Mouse (Mus musculus) neural tube, embryonic 14.5 days (tissue): Measurements from ENCODE around the gene Atp1a2. TPM values are rescaled to one million over a fixed set of nuclear protein-coding genes. Genes with fewer than 3 reads are reported as not detected.

ENCODE experiments used
- ATAC-seq: fragments of 200-750 bp; cut with Nextera tagmentation; 2 replicates; pipeline ENCODE4 v1.8.0; 2017; ENCODE audit warnings: low read depth, mild to moderate bottlenecking, moderate TSS enrichment, moderate library complexity
- H3K27ac ChIP-seq: fragments of 300-500 bp; sonication (generic); 2 replicates; pipeline ENCODE4 v1.5.1; 2014; ENCODE audit warnings: low read depth, mild to moderate bottlenecking, control low read depth, low read length, moderate library complexity, mixed read lengths
- H3K27me3 ChIP-seq: fragments of 300-500 bp; sonication (generic); 2 replicates; pipeline ENCODE4 v1.6.1; 2014; ENCODE audit warnings: low read length; ENCODE audit not compliant: control insufficient read depth, insufficient read depth
- H3K36me3 ChIP-seq: fragments of 300-500 bp; sonication (generic); 2 replicates; pipeline ENCODE4 v1.6.1; 2014; ENCODE audit warnings: low read length, mixed read lengths; ENCODE audit not compliant: control insufficient read depth, insufficient read depth
- H3K4me1 ChIP-seq: fragments of 300-500 bp; sonication (generic); 2 replicates; pipeline ENCODE4 v1.6.1; 2014; ENCODE audit warnings: low read length; ENCODE audit not compliant: control insufficient read depth, insufficient read depth
- H3K4me2 ChIP-seq: fragments of 300-500 bp; sonication (generic); 2 replicates; pipeline ENCODE4 v1.6.1; 2014; ENCODE audit warnings: mild to moderate bottlenecking, low read depth, low read length, control low read depth
- H3K4me3 ChIP-seq: fragments of 300-500 bp; sonication (generic); 2 replicates; pipeline ENCODE4 v1.5.1; 2014; ENCODE audit warnings: low read depth, low read length, control low read depth, mixed read lengths
- H3K9ac ChIP-seq: fragments of 300-500 bp; sonication (generic); replicated peaks from 2 replicates; pipeline ENCODE4 v1.6.1; 2014; ENCODE audit warnings: low read depth, mild to moderate bottlenecking, control low read depth, low read length, mixed read lengths
- H3K9me3 ChIP-seq: fragments of 300-500 bp; sonication (generic); 2 replicates; pipeline ENCODE4 v1.6.1; 2016; ENCODE audit warnings: low read length; ENCODE audit not compliant: control insufficient read depth
- WGBS: fragments of 180-500 bp; shearing (Covaris S2); extraction: QIAGEN DNeasy Blood & Tissue Kit; methylation state at CpG from one replicate; pipeline ENCODE4 v1.1.7; 2014; 5-methylcytosine and 5-hydroxymethylcytosine counted together
- polyA plus RNA-seq: library from polyadenylated mRNA; unstranded; fragments of >200 nt; fragmentation: Nextera tagmentation; extraction: Ambion mirVana; gene quantifications from 2 replicates; pipeline ENCODE4 v1.2.1, GENCODE M21; 2014

Gene Atp1a2
- polyA plus RNA-seq, result 23.6 and 27.9 TPM in 2 replicates

DNA sequence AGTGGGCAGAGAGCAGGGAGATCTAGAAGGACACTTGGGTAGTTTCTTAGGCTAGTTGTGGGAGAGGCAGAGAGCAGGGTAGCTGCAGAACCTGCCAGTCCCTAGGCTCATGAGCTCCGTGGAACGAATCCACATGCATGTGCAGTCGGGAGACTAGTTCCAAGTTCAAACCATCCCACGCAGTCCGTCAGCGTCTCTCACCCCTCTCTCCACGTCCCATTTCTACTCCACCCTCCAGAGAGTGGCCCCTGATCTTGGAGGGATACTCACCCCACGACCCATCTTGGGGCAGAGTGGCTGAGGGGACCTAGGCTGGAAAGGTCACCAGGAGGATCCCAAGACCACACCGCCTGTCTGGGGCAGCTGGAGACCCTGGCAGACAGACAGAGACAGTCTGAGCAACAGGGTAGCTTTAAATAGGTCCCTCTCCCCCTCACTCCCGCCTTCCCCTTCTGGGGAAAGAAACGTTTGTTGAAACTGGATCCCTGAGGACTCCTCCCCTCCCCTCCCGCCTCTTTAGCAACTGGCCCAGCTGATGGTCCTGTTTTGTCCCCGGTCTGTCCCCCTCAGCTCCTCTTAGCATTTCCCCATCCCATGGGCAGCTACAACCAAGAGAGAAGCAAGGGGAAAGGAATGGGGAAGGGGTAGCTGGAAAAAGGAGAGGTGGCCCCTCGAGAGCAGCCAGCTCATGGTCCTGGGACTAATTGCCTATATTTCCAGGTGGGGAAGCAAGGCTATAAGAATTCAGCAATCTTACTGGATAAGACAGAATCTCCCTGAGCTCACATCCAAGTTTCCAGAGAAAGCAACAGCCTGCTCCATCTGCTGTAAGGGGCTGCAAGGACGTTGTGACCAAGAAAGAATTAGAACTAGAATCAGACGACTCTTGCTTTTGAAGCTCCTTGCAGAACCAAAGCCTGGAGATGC lies at the start of gene Atp1a2:
Gene Atp1a2 (minus strand): TSS at position 454 of the 927 bp plus-strand sequence.
- peak within 1 kb of the TSS; percentile 39 for H3K9ac ChIP-seq
- peak; percentile 25; the same call in 1 of the 2 replicates for ATAC-seq
- no peaks in the 10 kb centered on the region for H3K27me3 ChIP-seq
- no peaks in the 10 kb centered on the region for H3K4me1 ChIP-seq
- H3K4me2 ChIP-seq, result peak within 1 kb of the TSS; percentile 38
- no peaks in the 10 kb centered on the region for H3K36me3 ChIP-seq
- H3K4me3 ChIP-seq, result peak within 1 kb of the TSS; percentile 26
- 9% methylated on average over 15 of the region's 16 CpGs for WGBS
- H3K27ac ChIP-seq, result peak within 1 kb of the TSS; percentile 72
- no peaks in the 10 kb centered on the region for H3K9me3 ChIP-seq

DNA sequence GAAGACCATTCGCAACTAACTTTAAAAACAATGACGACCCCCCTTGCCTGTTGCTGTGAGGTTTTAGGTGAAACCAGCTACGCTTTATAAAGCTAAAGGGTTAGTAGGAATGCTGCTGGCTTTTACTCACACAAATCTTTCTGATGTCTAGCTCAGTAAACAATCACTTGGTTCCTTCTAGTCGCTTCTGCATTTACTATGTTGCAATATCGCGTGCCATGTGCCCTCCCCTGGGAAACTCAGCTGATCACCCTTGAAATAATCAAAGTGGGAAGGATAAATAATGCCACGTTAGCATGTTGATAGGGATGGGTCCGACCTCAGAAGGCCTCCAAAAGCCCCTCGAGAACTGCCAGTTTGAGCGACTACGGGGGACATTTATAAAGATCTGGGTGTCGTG lies 49.5 kb upstream of the Atp1a2 start:
- WGBS, result 83% methylated on average over 12 of the region's 12 CpGs
- ATAC-seq, result no peak
- H3K27ac ChIP-seq, result no peak overlapping the region
- H3K9ac ChIP-seq, result no peak overlapping the region
- no peaks in the 10 kb centered on the region for H3K36me3 ChIP-seq
- peaks cover 5% of the 10 kb centered on the region for H3K4me1 ChIP-seq
- H3K27me3 ChIP-seq, result no peaks in the 10 kb centered on the region
- no peak overlapping the region for H3K4me3 ChIP-seq
- no peaks in the 10 kb centered on the region for H3K9me3 ChIP-seq
- H3K4me2 ChIP-seq, result no peak overlapping the region

DNA sequence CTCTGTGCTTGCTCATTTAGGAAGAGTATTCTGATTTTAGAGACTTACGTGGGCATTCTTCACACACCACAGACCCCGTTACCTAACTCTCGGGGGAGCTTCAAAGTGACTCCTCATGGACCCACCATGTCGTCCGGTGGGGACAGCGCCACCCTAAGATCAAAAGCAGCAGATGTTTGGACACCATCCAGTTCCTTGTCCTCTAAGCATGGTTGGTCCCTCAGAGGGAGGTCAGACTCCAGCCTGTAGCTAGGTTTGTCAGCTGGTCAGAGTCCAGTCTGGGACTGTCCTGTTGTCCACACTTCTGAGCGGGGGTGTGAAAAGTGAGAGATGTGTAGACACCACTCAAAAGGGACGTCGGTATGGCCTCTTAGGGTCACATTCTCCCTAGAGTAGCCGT lies 48.8 kb upstream of the Atp1a2 start:
- WGBS, result 83% methylated on average over 10 of the region's 10 CpGs
- H3K27ac ChIP-seq, result no peak overlapping the region
- ATAC-seq, result no peak

GRCm38 (mm10) chr1:172344820-172345219 lies 47.0 kb upstream of the Atp1a2 start:
- WGBS, result 89% methylated on average over 7 of the region's 7 CpGs
- Histone ChIP-seq H3K4me2 (no peak overlapping the region), H3K4me3 (no peak overlapping the region), H3K9me3 (no peaks in the 10 kb centered on the region), H3K27me3 (no peaks in the 10 kb centered on the region), H3K9ac (no peak overlapping the region), H3K4me1 (peaks cover 3% of the 10 kb centered on the region; the same call in 1 of the 2 replicates), H3K36me3 (no peaks in the 10 kb centered on the region), H3K27ac (no peak overlapping the region)
- no peak for ATAC-seq

More for the DNA sequence above, 48.8 kb upstream of the Atp1a2 start:
- no peak overlapping the region for H3K9ac ChIP-seq
- no peak overlapping the region for H3K4me3 ChIP-seq
- H3K4me2 ChIP-seq, result no peak overlapping the region
- H3K9me3 ChIP-seq, result no peaks in the 10 kb centered on the region
- H3K36me3 ChIP-seq, result no peaks in the 10 kb centered on the region
- no peaks in the 10 kb centered on the region for H3K27me3 ChIP-seq
- H3K4me1 ChIP-seq, result peaks cover 5% of the 10 kb centered on the region

- no peaks in the 10 kb centered on the region for H3K27me3 ChIP-seq
- WGBS, result 50% methylated on average over 3 of the region's 3 CpGs
- H3K4me2 ChIP-seq, result no peak overlapping the region; the same call in 1 of the 2 replicates
These were observed 46.0 kb upstream of the Atp1a2 start for GRCm38 (mm10) chr1:172343914-172344313.

DNA sequence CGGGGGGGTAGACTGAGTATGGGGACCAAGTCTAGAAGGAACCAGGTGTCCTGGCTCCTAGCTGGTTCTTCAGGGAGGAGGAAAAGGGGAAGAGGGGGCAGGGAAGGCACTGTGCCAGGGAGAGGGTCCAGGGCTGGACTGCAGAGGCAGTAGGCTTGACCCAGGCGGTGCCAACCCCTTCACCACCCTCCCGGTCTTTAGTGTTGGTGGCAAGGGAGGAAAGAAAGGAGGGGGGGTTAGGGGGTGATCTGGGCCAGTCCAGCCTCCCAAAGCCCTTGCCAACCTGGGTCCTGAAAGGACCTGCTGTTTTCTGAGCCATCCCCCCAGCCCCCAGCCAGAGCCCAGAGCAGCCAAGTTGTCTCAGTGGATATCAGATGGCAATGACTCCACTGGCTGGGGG lies 44.9 kb upstream of the Atp1a2 start:
- Histone ChIP-seq H3K4me1 (peaks cover 3% of the 10 kb centered on the region; the same call in 1 of the 2 replicates), H3K9ac (no peak overlapping the region), H3K9me3 (no peaks in the 10 kb centered on the region), H3K27ac (no peak overlapping the region; the same call in 1 of the 2 replicates), H3K4me2 (peak overlapping the region; percentile 53; the same call in 1 of the 2 replicates), H3K36me3 (no peaks in the 10 kb centered on the region), H3K4me3 (peak overlapping the region; percentile 32), H3K27me3 (no peaks in the 10 kb centered on the region)
- peak; percentile 71 for ATAC-seq
- 89% methylated on average over 3 of the region's 3 CpGs for WGBS

More at GRCm38 (mm10) chr1:172343914-172344313, 46.0 kb upstream of the Atp1a2 start:
- Histone ChIP-seq H3K36me3 (no peaks in the 10 kb centered on the region), H3K9me3 (no peaks in the 10 kb centered on the region), H3K4me3 (no peak overlapping the region), H3K4me1 (peaks cover 3% of the 10 kb centered on the region; the same call in 1 of the 2 replicates), H3K9ac (no peak overlapping the region), H3K27ac (no peak overlapping the region)
- ATAC-seq, result no peak

GRCm38 (mm10) chr1:172341386-172341785 lies 43.5 kb upstream of the Atp1a2 start:
- WGBS, result 12% methylated on average over 10 of the region's 10 CpGs
- H3K27me3 ChIP-seq, result no peaks in the 10 kb centered on the region
- no peak; the same call in 1 of the 2 replicates for ATAC-seq
- peak overlapping the region; percentile 35 for H3K27ac ChIP-seq
- no peaks in the 10 kb centered on the region for H3K9me3 ChIP-seq
- peak overlapping the region; percentile 53 for H3K4me2 ChIP-seq
- peaks cover 3% of the 10 kb centered on the region; the same call in 1 of the 2 replicates for H3K4me1 ChIP-seq
- H3K9ac ChIP-seq, result peak overlapping the region; percentile 41
- H3K36me3 ChIP-seq, result no peaks in the 10 kb centered on the region
- H3K4me3 ChIP-seq, result peak overlapping the region; percentile 32

GRCm38 (mm10) chr1:172340729-172341321 lies 43.0 kb upstream of the Atp1a2 start, which contains the start of gene Kcnj10:
Kcnj10 (plus strand) TSS chr1:172341210.
- 2% methylated on average over 37 of the region's 38 CpGs for WGBS
- Histone ChIP-seq H3K4me3 (peak within 1 kb of the TSS; percentile 32), H3K4me1 (peaks cover 3% of the 10 kb centered on the region; the same call in 1 of the 2 replicates), H3K4me2 (peak within 1 kb of the TSS; percentile 53), H3K36me3 (no peaks in the 10 kb centered on the region), H3K9ac (peak within 1 kb of the TSS; percentile 41), H3K27ac (peak within 1 kb of the TSS; percentile 35), H3K27me3 (no peaks in the 10 kb centered on the region), H3K9me3 (no peaks in the 10 kb centered on the region)
- peak; percentile 93 for ATAC-seq
